Mouse (Mus musculus): ENCODE results near the gene Prss53. TPM values are rescaled to one million over a fixed set of nuclear protein-coding genes. Genes with fewer than 3 reads are reported as not detected.
A peak's percentile ranks its signal among the peaks of the same experiment; 100 is the strongest.

The Prss53 gene
- 1 to 10 TPM; 1.0 to 1.2 TPM for total RNA-seq (2021)
- 3.0 and 4.5 TPM in 2 replicates for polyA plus RNA-seq (2012; rRNA removed)
- long read RNA-seq, result 0 reads

DNA sequence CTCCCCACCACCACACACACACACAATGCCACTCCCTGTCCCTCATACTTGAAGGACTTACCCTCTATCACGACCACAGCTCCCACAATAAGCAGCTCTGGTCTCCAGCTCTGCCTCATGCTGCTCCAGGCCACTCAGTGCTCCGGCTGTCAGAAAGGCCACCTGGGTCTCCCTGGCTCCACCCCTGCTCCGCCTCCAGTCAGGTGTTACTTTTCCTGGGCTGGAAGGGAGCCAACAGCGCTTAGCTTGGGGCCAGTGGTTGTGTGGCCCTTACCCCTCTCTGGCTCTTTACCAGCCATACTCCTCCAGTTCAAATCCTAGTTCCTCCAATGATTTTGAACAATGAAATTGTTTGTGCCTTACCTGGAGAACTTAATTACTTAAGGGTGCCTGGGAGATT, at the start of gene Prss53:
Gene Prss53, minus strand, starts transcription at position 173 of the 400 bp plus-strand sequence.
- DNase-seq, result no peak

DNA sequence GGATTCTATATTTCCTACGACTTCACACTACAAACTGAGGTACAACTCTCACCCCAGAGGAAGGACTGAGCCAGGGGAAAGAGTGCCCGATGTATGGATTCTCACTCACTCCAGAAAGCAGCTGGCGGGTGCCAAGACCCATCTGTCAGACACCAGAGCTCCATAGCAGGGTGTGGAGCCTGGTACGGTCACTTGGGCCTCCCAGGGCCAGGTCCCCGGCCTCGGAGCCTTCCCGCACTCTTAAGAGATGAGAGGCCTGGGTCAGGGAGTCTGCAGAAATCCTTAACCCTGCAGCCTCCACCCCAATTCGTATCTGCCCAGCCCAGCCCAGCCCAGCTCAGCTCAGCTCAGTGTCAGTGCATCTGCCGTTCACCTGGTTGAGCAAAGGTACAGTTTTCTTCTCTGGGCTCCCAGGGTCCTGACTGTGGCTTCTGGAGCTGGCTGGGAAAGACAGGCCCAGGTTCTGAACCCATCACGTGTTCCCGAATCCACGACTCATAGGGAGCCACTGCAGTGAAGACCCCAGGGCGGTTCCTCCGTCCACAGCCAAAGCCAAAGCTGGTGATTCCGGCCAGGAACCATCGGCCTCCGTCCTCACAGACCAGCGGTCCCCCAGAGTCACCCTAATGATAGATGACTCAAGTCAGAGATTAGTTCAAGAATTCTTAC, 45.6 kb upstream of the Prss53 start:
- DNase-seq, result no peak

DNA sequence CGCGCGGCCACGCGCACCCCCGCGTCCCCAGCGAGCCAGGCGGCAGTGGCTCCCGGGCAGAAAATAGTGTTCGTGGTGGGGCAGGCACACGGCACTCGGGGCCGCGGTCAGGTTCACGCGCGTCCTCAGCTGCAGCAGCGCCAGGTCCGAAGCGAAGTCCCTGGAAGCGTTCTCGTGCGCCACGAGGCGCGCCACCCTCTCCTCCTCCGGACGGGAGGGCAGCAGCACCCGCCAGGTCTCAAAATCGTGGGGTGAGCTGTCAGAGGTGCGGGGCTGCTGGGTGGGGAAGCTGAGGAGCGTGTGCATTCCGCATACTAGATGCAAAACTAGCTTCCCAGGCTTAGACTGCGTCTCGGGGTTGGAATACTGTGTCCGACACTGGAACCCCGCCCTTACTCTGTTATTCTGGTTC, 45.0 kb upstream of the Prss53 start:
- DNase-seq, result no peak

DNA sequence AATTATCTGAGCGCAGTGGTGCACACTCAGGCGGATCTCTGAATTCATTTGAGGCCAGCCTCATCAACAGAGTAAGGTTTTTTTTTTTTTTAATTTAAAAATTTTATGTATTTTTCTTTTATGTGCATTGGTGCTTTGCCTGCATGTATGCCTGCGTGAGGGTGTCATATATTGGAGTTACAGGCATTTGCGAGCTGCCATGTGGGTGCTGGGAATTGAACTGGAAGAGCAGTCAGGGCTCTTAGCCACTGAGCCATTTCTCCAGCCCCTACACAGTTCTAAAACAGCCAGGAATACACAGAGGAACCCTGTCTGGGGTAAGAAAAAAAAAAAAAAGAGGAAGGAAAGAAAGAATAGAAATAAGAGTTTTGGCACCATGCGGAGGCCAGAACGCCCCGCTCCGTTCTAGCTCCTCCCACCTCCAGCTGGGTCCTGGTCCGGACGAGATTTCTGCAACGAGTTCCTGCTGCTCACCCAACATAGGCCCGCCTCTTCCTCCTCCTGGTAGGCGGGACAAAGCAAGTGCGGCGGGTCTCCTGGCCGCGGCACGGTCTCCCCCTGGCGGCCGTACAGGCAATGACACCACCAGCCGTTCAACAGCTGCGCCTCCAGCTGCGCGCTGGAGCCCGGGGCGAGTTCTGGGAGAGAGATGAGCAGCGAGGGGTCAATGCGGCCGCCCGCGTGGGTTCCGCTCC, 44.4 kb upstream of the Prss53 start:
- peak; percentile 97 for DNase-seq

GRCm38 (mm10) chr7:127934075-127934474, 43.3 kb upstream of the Prss53 start:
- no peak for DNase-seq

GRCm38 (mm10) chr7:127932273-127933031, 41.7 kb upstream of the Prss53 start:
- no peak for DNase-seq

GRCm38 (mm10) chr7:127931351-127932135, 40.8 kb upstream of the Prss53 start:
- DNase-seq, result peak; percentile 68

DNA sequence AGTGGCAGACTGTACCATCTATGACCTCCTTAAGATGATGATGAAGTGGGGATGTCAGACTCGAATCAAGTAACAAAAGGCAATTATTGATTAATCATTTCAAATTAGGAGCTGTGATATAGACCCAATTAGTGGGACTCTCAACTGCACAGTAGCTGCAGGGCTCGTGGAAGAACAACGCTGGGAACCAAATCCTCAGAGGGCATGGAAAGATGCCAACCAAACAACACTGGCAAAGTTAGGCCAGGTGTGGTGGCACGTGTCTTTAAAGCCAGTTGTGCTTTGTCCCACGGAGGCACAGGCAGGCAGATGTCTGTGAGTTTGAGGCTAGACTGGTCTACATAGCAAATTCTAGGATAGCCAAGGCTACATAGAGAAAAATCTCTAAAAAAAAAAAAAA, 39.9 kb upstream of the Prss53 start:
- no peak for DNase-seq

- DNase-seq, result no peak
Observed at GRCm38 (mm10) chr7:127929923-127930322, 39.2 kb upstream of the Prss53 start, which contains the start of gene Prss8. Gene Prss8 (minus strand): TSS chr7:127930104.

- DNase-seq, result no peak
Observed at GRCm38 (mm10) chr7:127928596-127928995, 37.8 kb upstream of the Prss53 start.

DNA sequence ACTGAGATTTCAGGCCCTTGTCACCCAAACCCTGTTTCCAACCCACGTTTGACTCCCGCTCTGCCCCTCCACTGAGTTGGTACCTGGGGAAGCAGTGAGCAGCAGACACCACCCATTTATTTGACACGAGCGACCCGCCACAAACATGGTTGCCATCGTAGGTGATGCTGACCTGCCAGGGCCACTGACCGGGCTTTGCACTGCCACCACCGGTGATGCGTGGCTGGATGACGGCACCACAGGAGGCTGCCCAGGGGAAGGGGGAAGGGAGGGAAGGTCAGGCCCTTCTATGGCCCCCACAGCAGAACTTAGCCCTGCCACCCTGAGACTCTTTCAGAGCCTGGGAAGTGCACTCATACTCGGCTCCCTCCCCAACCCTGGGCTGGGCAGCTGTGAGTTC, 37.0 kb upstream of the Prss53 start:
- DNase-seq, result no peak

- DNase-seq, result no peak
Observed at GRCm38 (mm10) chr7:127926846-127927245, 36.1 kb upstream of the Prss53 start.

- DNase-seq, result no peak
Observed at GRCm38 (mm10) chr7:127926066-127926465, 35.3 kb upstream of the Prss53 start.

- no peak for DNase-seq
Observed at GRCm38 (mm10) chr7:127925252-127925651, 34.5 kb upstream of the Prss53 start.

DNA sequence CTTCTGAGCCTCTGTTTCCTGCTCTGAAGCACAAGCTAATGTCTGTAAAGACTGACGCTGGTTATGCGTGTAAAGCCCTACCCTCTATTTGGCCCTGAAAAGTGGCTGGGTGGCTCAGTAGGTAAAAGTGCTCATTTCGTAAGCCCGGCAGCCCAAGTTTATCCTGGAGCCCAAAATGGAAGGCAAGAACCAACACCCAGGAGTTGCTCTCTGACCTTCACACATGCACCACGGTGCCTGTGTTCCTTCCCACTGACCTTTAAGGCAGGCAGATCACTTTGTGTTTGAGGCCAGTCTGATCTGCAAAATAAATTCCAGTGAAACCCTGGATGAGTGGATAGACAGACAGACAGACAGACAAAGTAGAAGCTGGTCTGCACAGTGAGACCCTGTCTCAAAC, 32.9 kb upstream of the Prss53 start:
- no peak for DNase-seq

GRCm38 (mm10) chr7:127922451-127923275, 31.9 kb upstream of the Prss53 start:
- no peak for DNase-seq

DNA sequence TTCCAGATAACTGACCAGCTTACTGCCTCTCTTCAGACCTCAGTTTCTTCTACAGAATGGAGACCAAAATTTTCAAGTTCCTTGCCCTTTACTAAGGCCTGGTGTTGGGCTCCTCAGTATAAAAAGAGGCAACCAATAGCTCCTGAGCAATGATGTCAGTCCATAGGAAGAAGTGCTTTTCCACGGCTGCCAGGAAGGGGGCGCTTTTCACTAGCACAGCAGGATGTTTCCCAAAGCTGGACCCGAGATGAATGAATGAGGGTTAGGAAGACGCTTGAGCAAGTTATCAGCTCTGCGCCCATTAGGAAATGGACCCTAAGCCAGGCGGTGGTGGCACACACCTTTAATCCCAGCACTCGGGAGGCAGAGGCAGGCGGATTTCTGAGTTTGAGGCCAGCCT, 30.7 kb upstream of the Prss53 start:
- DNase-seq, result no peak

DNA sequence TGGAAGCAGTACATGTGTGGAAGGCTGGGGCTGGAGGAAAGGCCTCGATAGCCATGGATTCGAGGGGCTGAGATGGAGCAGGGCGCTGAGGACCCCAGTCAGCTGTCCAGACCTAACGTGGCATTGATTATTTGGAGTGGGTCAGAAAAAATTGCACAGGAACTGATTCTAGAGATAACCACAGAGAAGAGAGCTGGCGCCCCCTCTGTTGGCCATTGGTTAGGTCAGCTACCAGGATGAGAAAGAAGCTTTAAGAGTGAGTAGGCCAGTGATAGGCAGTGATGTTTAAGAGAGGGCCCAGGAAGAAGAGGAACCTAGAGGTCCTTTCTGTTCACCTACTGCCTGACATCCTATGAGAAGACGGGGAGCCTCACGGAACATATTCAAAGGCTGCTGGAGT, 28.5 kb upstream of the Prss53 start:
- no peak for DNase-seq

GRCm38 (mm10) chr7:127918203-127918602, 27.4 kb upstream of the Prss53 start:
- DNase-seq, result no peak

GRCm38 (mm10) chr7:127915293-127915692, 24.5 kb upstream of the Prss53 start:
- DNase-seq, result no peak

DNA sequence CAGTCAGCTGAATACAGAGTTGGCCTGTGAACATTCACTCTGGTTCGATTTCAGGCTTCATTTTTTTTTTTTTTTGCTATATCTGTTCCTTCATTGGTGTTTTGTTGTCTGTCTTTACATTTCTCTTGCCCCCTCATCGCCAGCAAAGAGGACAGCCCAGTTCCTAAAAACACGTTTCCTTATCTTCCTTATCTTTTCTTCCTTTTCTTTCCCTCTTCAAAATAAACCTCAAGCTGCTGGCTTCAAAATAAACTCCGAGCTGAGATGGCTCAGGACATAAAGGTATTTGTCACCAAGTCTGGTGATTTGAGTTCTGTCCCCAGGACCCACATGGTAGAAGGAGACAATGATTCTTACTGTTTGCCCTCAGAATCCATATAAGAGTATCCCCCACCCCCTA, 22.2 kb upstream of the Prss53 start:
- DNase-seq, result no peak
